Mouse (Mus musculus) cerebellum, postnatal 36 days (tissue): ENCODE measurements around the gene Gm37240.

Experiments used
- DNase-seq, 2 experiments: peaks; one replicate each; pipeline ENCODE4 v3.0.0; 2021 to 2022; ENCODE audit warnings: mixed read lengths in 2 of 2

Gene Gm37240

GRCm38 (mm10) chr3:84848798-84849197, 1038.5 kb downstream of the Gm37240 start:
- no peak for DNase-seq

GRCm38 (mm10) chr3:84843594-84843993, 1043.7 kb downstream of the Gm37240 start:
- peak; percentile 25 to 58 for DNase-seq

GRCm38 (mm10) chr3:84842793-84843192, 1044.5 kb downstream of the Gm37240 start:
- no peak for DNase-seq

- DNase-seq, result peak in 1 of 2 experiments; percentile 9
Measured at GRCm38 (mm10) chr3:84841271-84841670, 1046.0 kb downstream of the Gm37240 start.

- DNase-seq, result no peak
Measured at GRCm38 (mm10) chr3:84839499-84839898, 1047.8 kb downstream of the Gm37240 start.

- no peak for DNase-seq
Measured at GRCm38 (mm10) chr3:84837984-84838383, 1049.3 kb downstream of the Gm37240 start.

- no peak for DNase-seq
Measured at GRCm38 (mm10) chr3:84836029-84836428, 1051.3 kb downstream of the Gm37240 start.

- no peak for DNase-seq
Measured at GRCm38 (mm10) chr3:84829366-84829765, 1058.0 kb downstream of the Gm37240 start.

GRCm38 (mm10) chr3:84827617-84828016, 1059.7 kb downstream of the Gm37240 start:
- DNase-seq, result no peak

- no peak for DNase-seq
Measured at GRCm38 (mm10) chr3:84826938-84827337, 1060.4 kb downstream of the Gm37240 start.

- no peak for DNase-seq
Measured at GRCm38 (mm10) chr3:84826405-84826804, 1060.9 kb downstream of the Gm37240 start.

GRCm38 (mm10) chr3:84825990-84826389, 1061.3 kb downstream of the Gm37240 start:
- DNase-seq, result no peak

GRCm38 (mm10) chr3:84820654-84821201, 1066.6 kb downstream of the Gm37240 start:
- no peak for DNase-seq

GRCm38 (mm10) chr3:84816951-84817350, 1070.4 kb downstream of the Gm37240 start:
- DNase-seq, result no peak

GRCm38 (mm10) chr3:84815461-84815860, 1071.9 kb downstream of the Gm37240 start:
- peak in 1 of 2 experiments; percentile 18 for DNase-seq

- DNase-seq, result peak in 1 of 2 experiments; percentile 38
Measured at GRCm38 (mm10) chr3:84814762-84815381, 1072.4 kb downstream of the Gm37240 start, which contains the start of gene Fbxw7. TSS of gene Fbxw7 (plus strand) at chr3:84815268.

GRCm38 (mm10) chr3:84814157-84814761, 1073.1 kb downstream of the Gm37240 start:
- peak; percentile 98 to 100 for DNase-seq

GRCm38 (mm10) chr3:84813436-84814156, 1073.7 kb downstream of the Gm37240 start:
- DNase-seq, result no peak

- no peak for DNase-seq
Measured at GRCm38 (mm10) chr3:84810803-84811202, 1076.5 kb downstream of the Gm37240 start.

- no peak for DNase-seq
Measured at GRCm38 (mm10) chr3:84808906-84809305, 1078.4 kb downstream of the Gm37240 start.

- DNase-seq, result no peak
Measured at GRCm38 (mm10) chr3:84807826-84808225, 1079.5 kb downstream of the Gm37240 start.

GRCm38 (mm10) chr3:84806206-84806605, 1081.1 kb downstream of the Gm37240 start:
- no peak for DNase-seq

GRCm38 (mm10) chr3:84804036-84804435, 1083.3 kb downstream of the Gm37240 start:
- DNase-seq, result no peak
